Mouse (Mus musculus) forebrain, embryonic 10.5 days (tissue): Measurements from ENCODE around the gene Mrps18b. TPM values are rescaled to one million over a fixed set of nuclear protein-coding genes. Genes with fewer than 3 reads are reported as not detected.

ENCODE experiments used
- DNase-seq: peaks from one replicate; pipeline ENCODE4 v3.0.0-alpha.2; 2017; ENCODE audit warnings: low spot score; ENCODE audit errors: extremely low spot score
- H3K27ac ChIP-seq: fragments of 300-500 bp; sonication (generic); 2 replicates; pipeline ENCODE4 v1.5.1; 2016; ENCODE audit warnings: mild to moderate bottlenecking
- H3K27me3 ChIP-seq: fragments of 300-500 bp; sonication (generic); 2 replicates; pipeline ENCODE4 v1.6.1; 2016; ENCODE audit warnings: mild to moderate bottlenecking; ENCODE audit not compliant: poor library complexity, severe bottlenecking
- H3K36me3 ChIP-seq: fragments of 300-500 bp; sonication (generic); replicated peaks from 2 replicates; pipeline ENCODE4 v1.6.1; 2016; ENCODE audit warnings: mild to moderate bottlenecking, moderate library complexity
- H3K4me1 ChIP-seq: fragments of 300-500 bp; sonication (generic); 2 replicates; pipeline ENCODE4 v1.6.1; 2016
- H3K4me3 ChIP-seq: fragments of 300-500 bp; sonication (generic); 2 replicates; pipeline ENCODE4 v1.5.1; 2016; ENCODE audit warnings: mild to moderate bottlenecking, moderate library complexity
- H3K9me3 ChIP-seq: fragments of 300-500 bp; sonication (generic); 2 replicates; pipeline ENCODE4 v1.6.1; 2016; ENCODE audit warnings: mild to moderate bottlenecking, moderate library complexity
- WGBS: fragments of 180-500 bp; shearing (Covaris S2); methylation state at CpG from one replicate; pipeline ENCODE4 v1.1.7; 2016; 5-methylcytosine and 5-hydroxymethylcytosine counted together
- polyA plus RNA-seq: library from polyadenylated mRNA; unstranded; fragments of >200 nt; fragmentation: Nextera tagmentation; extraction: Ambion mirVana; gene quantifications from 2 replicates; pipeline ENCODE4 v1.2.1, GENCODE M21; 2016

Mrps18b gene
- polyA plus RNA-seq, 1 experiment from 2014 or later = 107 TPM

DNA sequence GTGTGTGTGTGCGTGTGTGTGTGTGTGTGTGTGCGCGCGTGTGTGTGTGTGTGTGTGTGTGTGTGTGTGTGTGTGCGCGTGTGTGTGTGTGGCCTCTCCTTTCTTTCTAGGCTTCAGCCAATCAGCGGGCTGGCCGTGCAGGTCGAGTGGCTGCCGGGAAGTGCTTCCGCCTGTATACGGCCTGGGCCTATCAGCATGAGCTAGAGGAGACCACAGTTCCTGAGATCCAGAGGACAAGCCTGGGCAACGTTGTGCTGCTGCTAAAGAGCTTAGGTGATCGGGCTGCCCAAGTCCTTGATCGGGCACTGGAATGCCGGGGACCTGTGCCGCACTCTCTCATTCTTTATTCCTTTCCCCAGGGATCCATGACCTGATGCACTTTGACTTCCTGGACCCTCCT is 28.5 kb downstream of the Mrps18b start:
- H3K27ac ChIP-seq = no peak overlapping the region
- DNase-seq = no peak
- H3K27me3 ChIP-seq = no peaks in the 10 kb centered on the region
- no peaks in the 10 kb centered on the region for H3K9me3 ChIP-seq
- H3K36me3 ChIP-seq = peaks cover 100% of the 10 kb centered on the region
- WGBS = 73% methylated on average over 14 of the region's 17 CpGs
- no peak overlapping the region; the same call in 1 of the 2 replicates for H3K4me3 ChIP-seq
- no peaks in the 10 kb centered on the region for H3K4me1 ChIP-seq

DNA sequence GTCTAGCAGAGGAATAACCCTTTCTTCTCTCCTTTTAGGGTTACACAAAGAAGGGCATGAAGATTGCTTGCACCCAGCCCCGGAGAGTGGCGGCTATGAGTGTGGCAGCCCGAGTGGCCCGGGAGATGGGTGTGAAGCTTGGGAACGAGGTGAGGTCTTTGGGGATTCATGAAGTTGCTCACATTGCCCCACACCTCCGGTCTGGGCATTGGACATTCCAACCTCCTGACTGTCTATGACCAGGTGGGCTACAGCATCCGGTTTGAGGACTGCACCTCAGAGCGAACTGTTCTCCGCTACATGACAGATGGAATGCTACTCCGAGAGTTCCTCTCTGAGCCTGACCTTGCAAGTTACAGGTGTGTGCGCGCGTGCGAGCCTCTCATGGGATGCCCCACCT is 32.4 kb downstream of the Mrps18b start:
- Histone ChIP-seq H3K4me1 (peaks cover 20% of the 10 kb centered on the region), H3K4me3 (no peak overlapping the region), H3K27me3 (no peaks in the 10 kb centered on the region), H3K36me3 (peaks cover 78% of the 10 kb centered on the region), H3K27ac (no peak overlapping the region), H3K9me3 (no peaks in the 10 kb centered on the region)
- 97% methylated on average over 14 of the region's 14 CpGs for WGBS
- DNase-seq = no peak

DNA sequence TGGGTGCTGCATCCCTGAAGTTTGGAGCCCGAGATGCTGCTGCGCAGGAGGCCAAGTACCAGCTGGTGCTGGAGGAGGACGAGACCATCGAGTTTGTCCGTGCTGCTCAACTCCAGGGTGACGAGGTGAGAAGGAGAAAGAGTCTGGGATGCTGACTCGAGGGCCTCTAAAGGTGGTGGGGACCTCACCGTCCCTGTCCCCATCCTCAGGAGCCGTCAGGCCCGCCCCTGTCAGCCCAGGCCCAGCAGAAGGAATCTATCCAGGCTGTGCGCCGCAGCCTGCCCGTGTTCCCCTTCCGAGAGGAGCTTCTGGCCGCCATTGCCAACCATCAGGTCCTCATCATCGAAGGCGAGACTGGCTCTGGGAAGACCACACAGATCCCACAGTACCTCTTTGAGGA is 33.3 kb downstream of the Mrps18b start:
- 92% methylated on average over 17 of the region's 17 CpGs for WGBS
- no peak overlapping the region for H3K27ac ChIP-seq
- no peaks in the 10 kb centered on the region for H3K27me3 ChIP-seq
- H3K9me3 ChIP-seq = no peaks in the 10 kb centered on the region
- peak overlapping the region; percentile 5; the same call in 1 of the 2 replicates for H3K4me3 ChIP-seq
- no peak for DNase-seq
- peaks cover 20% of the 10 kb centered on the region for H3K4me1 ChIP-seq
- peaks cover 69% of the 10 kb centered on the region for H3K36me3 ChIP-seq

DNA sequence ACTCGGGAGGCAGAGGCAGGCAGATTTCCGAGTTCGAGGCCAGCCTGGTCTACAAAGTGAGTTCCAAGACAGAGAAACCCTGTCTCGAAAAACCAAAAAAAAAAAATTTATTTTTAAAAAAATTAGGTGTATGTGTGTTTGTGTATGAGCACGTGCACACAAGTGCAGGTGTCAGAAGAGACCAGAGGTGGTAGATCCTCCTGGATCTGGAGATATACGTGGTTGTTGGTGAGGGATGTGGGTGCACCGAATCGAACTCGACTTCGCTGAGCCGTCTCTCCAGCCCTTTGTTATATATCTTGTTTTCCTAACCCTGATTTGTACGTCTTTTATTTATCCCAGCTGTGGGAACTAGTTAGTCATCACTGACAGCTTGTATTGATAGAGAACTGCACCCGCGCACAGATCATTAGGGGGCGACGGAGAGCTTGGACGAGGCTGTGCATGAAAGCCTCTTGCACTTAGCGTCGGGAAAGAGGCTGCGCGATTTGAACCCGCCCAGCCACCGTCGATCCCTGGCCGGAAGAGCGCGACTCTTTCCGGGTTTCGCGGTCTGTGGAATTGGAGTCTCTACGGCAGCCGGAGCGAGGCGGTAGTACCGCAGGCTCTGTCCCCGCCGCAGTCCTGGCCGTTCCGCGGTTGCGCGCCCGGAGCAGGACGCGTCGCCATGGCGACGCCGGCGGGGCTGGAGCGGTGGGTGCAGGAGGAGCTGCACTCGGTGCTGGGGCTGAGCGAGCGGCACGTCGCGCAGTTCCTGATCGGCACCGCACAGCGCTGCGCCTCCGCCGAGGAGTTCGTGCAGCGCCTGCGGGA is 36.7 kb downstream of the Mrps18b start, which contains the start of gene Dhx16:
TSS of gene Dhx16 (plus strand) at position 575 of the 813 bp plus-strand sequence.
- 6% methylated on average over 66 of the region's 66 CpGs for WGBS
- peak within 1 kb of the TSS; percentile 86 for H3K27ac ChIP-seq

DNA sequence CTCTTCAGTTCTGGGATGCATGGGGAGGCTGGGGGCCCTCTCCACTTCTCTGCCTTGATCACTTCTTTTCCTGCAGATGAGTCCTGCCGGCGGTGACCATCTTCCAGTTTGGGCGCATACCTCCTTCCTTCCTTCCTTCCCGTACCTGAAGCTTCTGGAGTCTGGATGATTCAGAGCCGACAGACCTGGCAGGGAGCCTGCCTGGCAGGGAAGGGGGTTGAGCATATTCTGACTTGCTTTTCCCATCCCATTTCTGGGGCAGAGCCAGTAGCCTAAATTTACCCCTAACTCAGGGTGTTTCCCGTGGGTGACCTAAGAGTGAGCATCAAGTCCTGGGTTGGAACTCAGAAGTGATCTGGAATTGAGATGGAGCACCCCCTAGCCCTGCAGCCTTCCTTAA is 41.5 kb downstream of the Mrps18b start:
- Histone ChIP-seq H3K9me3 (peaks cover 6% of the 10 kb centered on the region), H3K36me3 (peaks cover 68% of the 10 kb centered on the region), H3K4me1 (peaks cover 34% of the 10 kb centered on the region), H3K27me3 (no peaks in the 10 kb centered on the region), H3K27ac (no peak overlapping the region), H3K4me3 (no peak overlapping the region)
- DNase-seq = no peak
- WGBS = 90% methylated on average over 6 of the region's 6 CpGs

More for the DNA sequence above, 36.7 kb downstream of the Mrps18b start, which contains the start of gene Dhx16:
- Histone ChIP-seq H3K36me3 (peaks cover 60% of the 10 kb centered on the region), H3K4me1 (peaks cover 20% of the 10 kb centered on the region), H3K27me3 (no peaks in the 10 kb centered on the region), H3K9me3 (no peaks in the 10 kb centered on the region), H3K4me3 (peak within 1 kb of the TSS; percentile 99)
- DNase-seq = peak; percentile 96

DNA sequence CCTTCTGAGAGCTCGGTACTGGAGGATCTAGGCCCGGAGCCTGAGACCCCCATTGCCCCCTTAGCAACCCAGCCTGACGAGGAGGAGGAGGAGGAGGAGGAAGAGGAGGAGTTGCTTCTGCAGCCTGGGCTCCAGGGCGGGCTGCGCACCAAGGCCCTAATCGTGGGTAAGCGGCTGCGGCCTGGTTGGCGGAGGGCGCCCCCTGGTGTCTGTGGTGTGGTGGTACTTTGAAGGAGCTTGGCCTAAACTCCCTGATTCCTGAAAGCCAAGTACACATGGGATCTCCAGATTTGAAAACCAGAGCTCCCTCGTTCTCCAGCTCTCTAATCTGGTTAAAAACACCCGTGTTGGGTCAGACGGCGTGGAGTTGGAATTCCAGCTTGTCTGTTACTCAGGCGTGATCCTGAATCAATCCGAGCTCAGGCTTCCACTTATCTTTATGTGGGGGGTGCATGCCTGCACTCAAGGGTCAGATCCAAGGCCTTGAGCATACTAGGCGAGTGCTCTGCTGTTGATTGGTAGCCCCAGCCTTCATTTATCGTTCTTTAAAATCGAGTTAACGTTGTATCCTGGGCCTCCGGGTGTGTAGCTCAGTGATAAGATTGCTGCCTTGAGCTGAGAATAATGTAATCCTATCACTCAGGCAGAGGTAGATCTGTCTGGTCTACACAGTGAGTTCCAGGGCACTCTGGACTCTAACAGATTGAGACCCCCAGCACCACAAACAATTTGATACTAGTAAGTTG is 42.2 kb downstream of the Mrps18b start:
- peak overlapping the region; percentile 32 for H3K4me3 ChIP-seq
- peak overlapping the region; percentile 65; the same call in 1 of the 2 replicates for H3K27ac ChIP-seq
- H3K27me3 ChIP-seq = no peaks in the 10 kb centered on the region
- peaks cover 72% of the 10 kb centered on the region for H3K36me3 ChIP-seq
- H3K9me3 ChIP-seq = peaks cover 6% of the 10 kb centered on the region
- H3K4me1 ChIP-seq = peaks cover 38% of the 10 kb centered on the region
- DNase-seq = peak; percentile 86
- 34% methylated on average over 21 of the region's 21 CpGs for WGBS

DNA sequence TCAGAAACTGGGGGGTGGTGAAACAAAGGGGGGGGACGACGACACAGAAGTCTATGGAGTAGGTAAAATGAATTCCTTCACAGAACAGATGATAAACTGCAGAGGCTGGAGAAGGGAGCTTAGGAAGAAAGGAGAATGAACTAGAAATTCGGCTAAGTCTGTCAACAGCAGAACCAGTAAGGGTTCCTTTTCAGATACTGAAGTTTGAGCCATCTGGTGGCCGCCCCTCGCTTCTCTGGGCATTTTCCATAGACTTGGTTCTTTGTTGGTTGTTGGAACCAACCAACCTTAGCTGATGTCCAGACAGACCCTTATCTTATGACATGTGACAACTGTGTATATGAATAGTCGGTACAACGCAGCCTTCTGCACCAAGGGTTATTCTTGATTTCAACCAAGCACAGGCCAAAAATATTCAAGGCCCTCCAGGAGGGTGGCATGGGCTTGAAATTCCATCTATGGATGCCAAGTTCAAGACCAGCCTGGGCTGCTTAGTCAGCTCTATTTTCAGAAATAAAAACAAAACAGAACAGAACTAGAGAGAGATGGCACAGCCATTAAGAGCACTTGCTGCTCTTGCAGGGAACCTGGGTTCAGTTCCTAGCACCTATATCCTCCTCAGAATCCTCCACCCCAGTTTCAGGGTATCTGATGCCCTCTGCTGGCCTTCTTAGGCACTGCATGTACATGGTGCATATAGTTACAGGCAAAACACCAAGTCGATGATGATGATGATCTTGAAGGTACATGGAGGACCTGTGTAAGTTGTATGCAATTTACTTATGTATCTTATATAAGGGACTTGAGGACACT is 45.1 kb downstream of the Mrps18b start:
- no peak for DNase-seq
- peak overlapping the region; percentile 77 for H3K4me3 ChIP-seq
- peaks cover 72% of the 10 kb centered on the region for H3K36me3 ChIP-seq
- peaks cover 67% of the 10 kb centered on the region for H3K4me1 ChIP-seq
- 89% methylated on average over 8 of the region's 8 CpGs for WGBS
- peak overlapping the region; percentile 96 for H3K27ac ChIP-seq
- peaks cover 6% of the 10 kb centered on the region for H3K9me3 ChIP-seq
- no peaks in the 10 kb centered on the region for H3K27me3 ChIP-seq

DNA sequence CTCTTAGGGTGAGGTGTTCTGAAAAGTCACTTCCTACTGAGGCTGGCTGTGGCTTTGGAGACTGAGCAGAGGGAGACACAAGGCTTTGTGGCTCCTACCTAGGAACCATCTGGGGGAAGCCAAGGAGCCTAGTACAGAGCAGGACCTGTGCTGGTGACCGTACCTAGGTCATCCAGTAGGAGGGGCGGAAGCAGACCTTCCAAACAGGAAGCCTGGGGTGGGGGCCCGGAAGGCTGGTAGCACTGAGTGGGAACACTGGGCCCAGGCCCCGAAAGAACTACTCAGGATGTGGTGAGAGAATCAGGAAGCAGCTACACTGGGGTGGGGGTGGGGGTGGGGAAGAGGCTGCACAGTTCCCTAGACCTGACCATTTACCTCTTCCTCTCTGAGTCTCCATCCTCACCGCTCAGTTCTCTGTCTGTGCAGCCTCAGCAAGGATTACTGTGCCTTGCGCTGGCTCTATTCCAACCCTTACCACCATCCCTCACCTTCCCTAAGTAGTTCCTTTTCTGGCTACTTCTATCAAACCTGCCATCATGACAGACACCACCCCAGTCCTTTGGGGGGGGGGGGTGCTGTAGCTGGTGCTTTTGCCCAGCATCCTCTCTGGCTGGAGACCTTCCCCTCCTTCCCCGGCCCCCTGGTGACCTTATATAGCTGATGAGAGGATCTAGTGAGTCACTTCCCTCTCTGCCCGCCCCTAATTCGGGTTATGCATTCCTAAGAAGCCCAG is 45.9 kb downstream of the Mrps18b start:
- peaks cover 66% of the 10 kb centered on the region for H3K36me3 ChIP-seq
- DNase-seq = no peak
- 61% methylated on average over 9 of the region's 9 CpGs for WGBS
- peak overlapping the region; percentile 77 for H3K4me3 ChIP-seq
- H3K27me3 ChIP-seq = no peaks in the 10 kb centered on the region
- peak overlapping the region; percentile 96 for H3K27ac ChIP-seq
- H3K4me1 ChIP-seq = peaks cover 73% of the 10 kb centered on the region
- peaks cover 6% of the 10 kb centered on the region for H3K9me3 ChIP-seq

DNA sequence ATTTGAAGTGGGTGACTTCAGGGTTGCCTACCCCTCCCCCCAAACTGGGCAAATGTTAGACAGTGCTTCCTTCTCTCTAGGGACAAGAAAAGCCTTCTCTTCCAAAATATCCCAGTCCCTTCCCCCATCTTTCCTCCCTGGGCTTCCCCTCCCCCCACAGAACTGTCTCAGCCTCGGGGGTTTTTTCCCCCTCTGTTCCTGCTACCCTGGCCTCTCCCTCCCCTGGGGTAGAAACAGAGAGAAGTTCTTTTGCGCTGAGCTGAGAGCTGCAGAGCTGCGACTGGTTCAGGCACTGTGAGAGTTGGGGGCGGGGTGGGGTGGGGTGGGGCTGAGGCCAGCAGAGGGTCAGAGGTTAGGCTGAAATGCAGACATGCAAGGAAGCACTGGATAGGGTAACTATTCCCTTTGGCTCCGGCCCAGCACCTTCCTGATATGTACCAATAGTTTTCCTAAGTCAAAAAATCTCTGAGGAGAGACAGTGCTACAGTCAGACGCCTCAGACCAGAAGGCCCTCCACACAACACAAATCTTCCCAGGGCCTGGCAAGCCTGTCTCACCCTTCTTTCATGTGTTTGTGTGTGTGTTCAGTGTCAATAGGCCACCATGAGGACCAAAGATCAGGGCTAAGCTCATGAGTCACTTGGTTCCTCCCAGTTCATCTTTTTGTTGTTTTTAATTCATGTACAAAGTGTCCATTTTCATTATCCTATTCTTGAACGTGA is 46.7 kb downstream of the Mrps18b start:
- Histone ChIP-seq H3K4me3 (peak overlapping the region; percentile 77), H3K27ac (peak overlapping the region; percentile 96), H3K27me3 (no peaks in the 10 kb centered on the region), H3K36me3 (peaks cover 63% of the 10 kb centered on the region), H3K4me1 (peaks cover 82% of the 10 kb centered on the region), H3K9me3 (peaks cover 6% of the 10 kb centered on the region)
- DNase-seq = peak; percentile 49
- WGBS = 9% methylated on average over 7 of the region's 7 CpGs

DNA sequence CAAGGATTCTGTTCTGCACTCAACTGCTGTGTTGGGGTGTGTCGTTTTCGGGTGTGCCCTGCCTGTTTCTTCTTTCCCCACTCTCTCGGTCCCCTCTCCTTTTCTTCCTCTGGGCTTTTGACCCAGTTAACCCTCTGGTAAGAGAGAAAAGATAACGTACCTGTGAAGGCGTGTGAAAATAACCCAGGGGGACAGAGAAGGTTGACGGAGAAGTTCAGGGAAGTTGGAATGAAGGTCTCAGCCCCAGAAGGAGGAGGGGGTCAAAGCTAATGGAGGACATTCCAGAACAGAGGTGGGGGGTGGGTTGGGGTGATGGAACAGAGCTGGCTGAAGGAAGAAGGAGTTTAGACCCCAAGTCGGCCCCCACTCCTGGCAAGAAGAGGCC is 47.2 kb downstream of the Mrps18b start:
- H3K36me3 ChIP-seq = peaks cover 63% of the 10 kb centered on the region
- peaks cover 6% of the 10 kb centered on the region for H3K9me3 ChIP-seq
- 9% methylated on average over 7 of the region's 7 CpGs for WGBS
- peak overlapping the region; percentile 96 for H3K27ac ChIP-seq
- H3K4me1 ChIP-seq = peaks cover 86% of the 10 kb centered on the region
- no peaks in the 10 kb centered on the region for H3K27me3 ChIP-seq
- no peak for DNase-seq
- peak overlapping the region; percentile 77 for H3K4me3 ChIP-seq

DNA sequence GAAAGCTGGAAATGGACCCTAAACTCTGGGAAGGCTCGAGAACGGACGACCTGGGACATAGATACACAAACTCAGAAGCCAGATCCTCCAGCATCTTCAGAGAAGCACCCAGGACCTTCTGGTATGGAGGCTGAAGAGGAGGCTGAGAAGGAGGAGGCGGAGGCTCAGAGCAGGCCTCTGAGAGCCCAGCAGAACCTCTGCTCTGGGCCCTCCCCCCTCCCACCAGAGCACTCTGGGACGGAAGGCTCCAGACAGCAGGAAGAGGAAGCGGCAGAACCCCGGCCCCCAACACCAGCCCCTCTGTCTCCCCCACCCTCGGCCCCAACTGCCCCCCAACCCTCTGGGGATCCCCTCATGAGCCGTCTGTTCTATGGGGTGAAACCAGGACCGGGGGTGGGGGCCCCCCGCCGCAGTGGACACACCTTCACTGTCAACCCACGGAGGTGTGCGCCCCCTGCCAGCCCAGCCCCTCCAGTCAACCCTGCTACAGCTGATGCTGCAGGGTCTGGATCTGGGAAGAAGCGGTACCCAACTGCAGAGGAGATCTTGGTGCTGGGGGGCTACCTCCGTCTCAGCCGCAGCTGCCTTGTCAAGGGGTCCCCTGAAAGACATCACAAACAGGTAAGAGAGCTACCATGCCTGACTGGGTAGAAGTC is 47.9 kb downstream of the Mrps18b start:
- no peak for DNase-seq
- Histone ChIP-seq H3K27me3 (no peaks in the 10 kb centered on the region), H3K4me1 (peaks cover 80% of the 10 kb centered on the region), H3K27ac (peak overlapping the region; percentile 96), H3K36me3 (peaks cover 63% of the 10 kb centered on the region), H3K9me3 (peaks cover 6% of the 10 kb centered on the region), H3K4me3 (peak overlapping the region; percentile 77)
- WGBS = 36% methylated on average over 17 of the region's 17 CpGs
